Mouse (Mus musculus) bone marrow macrophage, adult 2 months (primary cell): Measurements from ENCODE around the gene Ctnnd2. TPM values are rescaled to one million over a fixed set of nuclear protein-coding genes. Genes with fewer than 3 reads are reported as not detected.

ENCODE experiments used
- H3K27ac ChIP-seq: 2 replicates; pipeline ENCODE4 v1.5.1; 2012; ENCODE audit warnings: low read depth, low read length; ENCODE audit not compliant: insufficient read depth
- H3K4me1 ChIP-seq: 2 replicates; pipeline ENCODE4 v1.6.1; 2012; ENCODE audit warnings: low read length; ENCODE audit not compliant: control insufficient read depth, insufficient read depth
- H3K4me3 ChIP-seq: 2 replicates; pipeline ENCODE4 v1.5.1; 2012; ENCODE audit warnings: mild to moderate bottlenecking, low read length, moderate library complexity; ENCODE audit not compliant: insufficient read depth
- CTCF ChIP-seq: IDR thresholded peaks from 2 replicates; pipeline ENCODE4 v1.5.1; 2012; ENCODE audit warnings: low read depth, mild to moderate bottlenecking, low read length, moderate library complexity
- POLR2A ChIP-seq: IDR thresholded peaks from 2 replicates; pipeline ENCODE4 v1.6.1; 2012; ENCODE audit warnings: mild to moderate bottlenecking, low read depth, low read length, borderline replicate concordance
- polyA plus RNA-seq: library from polyadenylated mRNA; stranded (reverse); fragments of >200 nt; gene quantifications from 2 replicates; pipeline ENCODE4 v1.2.4, GENCODE M21; 2012; ENCODE audit not compliant: missing spikeins, insufficient read depth, insufficient read length

The Ctnnd2 gene
- polyA plus RNA-seq, 1 experiment, result 0.58 TPM

DNA sequence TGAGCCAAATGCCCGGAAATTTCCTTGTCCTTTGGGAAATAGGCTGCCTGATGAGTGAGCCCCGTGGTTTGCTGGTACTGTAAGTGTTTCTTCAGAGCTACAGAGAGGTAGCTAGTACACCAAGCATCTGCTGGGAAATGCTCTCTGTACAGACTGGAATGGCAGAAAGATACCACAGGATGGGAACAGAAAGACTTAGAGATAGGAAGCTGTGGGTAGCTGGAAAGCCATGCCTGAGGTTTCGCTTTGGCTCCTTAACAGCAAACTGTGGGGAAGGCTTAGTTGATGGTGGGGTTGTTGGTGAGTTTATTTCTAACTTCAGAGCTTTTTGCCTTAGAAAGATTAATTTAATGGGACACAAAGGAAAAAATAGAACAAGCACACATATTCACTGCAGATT is 485.2 kb downstream of the Ctnnd2 start:
- no peak overlapping the region for H3K27ac ChIP-seq
- no peaks in the 10 kb centered on the region for H3K4me1 ChIP-seq
- TF ChIP-seq CTCF, result no peak
- TF ChIP-seq POLR2A, result no peak
- H3K4me3 ChIP-seq, result no peak overlapping the region

DNA sequence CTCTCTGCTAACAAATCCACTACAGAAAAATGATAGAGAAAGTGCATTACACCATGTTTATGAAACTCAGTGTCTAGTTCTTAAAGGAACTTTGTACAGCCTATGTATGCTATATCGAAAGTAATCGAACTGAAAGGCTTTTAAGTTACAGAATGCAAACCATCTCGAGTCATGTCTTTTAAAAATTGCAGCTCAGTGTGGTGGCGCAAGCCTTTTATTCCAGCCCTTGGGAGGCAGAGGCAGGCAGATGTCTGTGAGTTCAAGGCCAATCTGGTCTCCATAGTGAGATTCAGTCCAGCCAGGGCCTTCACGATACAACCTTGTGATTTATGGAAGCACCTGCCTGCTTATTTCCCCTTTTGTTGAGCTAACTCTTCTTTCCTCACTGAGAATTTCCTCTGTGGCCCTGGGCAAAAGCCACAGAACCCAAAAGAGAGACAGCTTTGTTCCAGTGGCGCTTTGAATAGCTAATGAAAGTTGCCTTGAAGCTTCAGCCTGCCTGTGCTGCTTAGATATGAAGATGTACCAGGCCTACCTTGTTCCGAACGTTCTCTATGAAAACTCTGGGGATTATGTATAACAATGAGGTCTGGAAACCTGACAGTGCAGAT is 488.3 kb downstream of the Ctnnd2 start:
- Histone ChIP-seq H3K4me1 (no peaks in the 10 kb centered on the region), H3K4me3 (no peak overlapping the region), H3K27ac (no peak overlapping the region)
- TF ChIP-seq POLR2A (no peak), CTCF (no peak)

DNA sequence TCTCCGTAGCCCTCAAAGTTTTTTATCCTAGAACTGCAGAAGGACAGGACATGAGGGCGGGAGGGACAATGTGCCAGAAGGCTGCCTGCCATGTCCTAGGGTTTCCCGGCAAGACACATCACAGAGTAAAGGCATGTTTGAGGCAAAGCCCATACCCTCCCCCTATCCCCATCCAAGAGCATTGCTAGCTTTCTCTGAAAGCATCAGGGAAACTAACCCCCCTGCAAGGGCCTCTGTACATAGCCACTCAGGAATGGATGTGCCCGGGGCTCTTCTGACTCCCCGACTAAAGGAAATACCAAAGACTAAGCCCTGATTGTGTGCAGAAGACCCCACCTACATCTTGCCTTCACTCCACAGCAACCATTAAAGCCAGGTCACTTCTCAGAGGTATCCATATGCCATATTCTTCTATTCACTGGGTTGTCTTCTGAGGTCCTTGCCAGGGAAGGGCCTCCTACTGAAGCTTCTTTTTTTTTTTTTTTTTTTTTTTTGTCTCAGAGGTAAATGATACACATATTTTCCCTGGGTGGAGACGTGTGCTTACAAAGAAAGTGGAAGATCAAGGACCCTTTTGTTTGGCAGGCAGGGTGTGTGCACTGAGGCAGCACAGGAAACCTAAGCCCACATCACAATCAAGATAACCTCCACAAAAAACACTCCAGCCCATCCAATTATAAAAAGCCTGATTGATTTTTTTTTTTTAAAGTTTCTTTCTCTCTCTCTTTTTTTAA is 489.5 kb downstream of the Ctnnd2 start:
- no peak overlapping the region for H3K27ac ChIP-seq
- TF ChIP-seq CTCF (no peak), POLR2A (no peak)
- no peak overlapping the region for H3K4me3 ChIP-seq
- no peaks in the 10 kb centered on the region for H3K4me1 ChIP-seq

DNA sequence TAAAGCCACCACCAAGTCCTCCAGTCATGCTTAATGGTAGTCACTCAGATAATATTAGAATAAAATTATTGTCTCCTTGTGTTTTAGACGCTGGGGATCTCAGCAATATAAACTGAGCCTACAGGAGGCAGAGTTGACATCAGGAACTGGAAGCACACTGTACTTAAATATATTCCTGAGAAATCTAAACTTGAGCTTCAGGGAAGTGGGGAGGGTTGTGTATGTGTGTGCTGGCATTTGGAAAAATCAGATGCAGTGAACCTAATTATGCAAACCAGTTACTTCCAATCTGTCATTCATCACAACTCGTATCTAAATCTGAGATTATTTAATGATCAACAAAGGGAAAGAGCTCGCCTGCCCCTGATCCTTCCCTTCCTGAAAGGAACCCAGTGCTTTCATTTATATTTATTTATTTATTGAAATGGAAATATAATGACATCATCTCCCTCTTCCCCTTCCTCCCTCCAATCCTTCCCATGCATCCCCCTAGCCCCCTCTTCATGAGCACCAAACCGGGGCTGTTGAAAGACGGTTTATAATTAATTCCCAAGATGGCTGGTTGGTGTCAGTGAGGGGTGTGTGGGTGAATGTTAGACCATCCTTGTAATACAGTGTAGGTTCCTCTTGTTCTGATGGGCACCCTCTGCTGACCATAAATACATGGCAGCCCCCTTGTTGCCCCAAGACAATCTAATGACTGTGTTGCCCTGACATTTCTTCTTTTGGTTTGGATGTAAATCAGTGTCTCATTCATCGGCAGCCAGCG is 495.6 kb downstream of the Ctnnd2 start:
- no peaks in the 10 kb centered on the region for H3K4me1 ChIP-seq
- no peak overlapping the region for H3K27ac ChIP-seq
- no peak for TF ChIP-seq CTCF
- no peak for TF ChIP-seq POLR2A
- H3K4me3 ChIP-seq, result no peak overlapping the region

DNA sequence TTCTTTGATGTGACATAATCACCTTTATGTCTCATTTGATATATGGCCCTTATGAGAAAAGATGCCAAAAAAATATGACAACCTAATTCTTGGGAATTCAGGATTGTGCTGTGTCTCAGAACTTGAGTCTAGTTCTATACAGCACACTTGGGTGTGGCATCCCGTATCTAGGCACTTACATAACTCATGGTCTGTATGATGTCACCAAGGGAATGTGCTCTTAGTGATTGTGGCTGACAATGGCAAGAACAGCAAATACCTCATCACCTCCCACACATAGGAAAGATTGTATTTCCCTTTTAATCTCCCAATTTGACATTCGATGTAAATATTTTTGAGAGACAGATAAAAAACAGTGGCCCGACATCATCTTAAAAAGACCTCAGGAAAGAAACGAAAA is 509.5 kb downstream of the Ctnnd2 start:
- peaks cover 3% of the 10 kb centered on the region; the same call in 1 of the 2 replicates for H3K4me1 ChIP-seq
- no peak overlapping the region for H3K27ac ChIP-seq
- TF ChIP-seq CTCF (no peak), POLR2A (no peak)
- no peak overlapping the region for H3K4me3 ChIP-seq

DNA sequence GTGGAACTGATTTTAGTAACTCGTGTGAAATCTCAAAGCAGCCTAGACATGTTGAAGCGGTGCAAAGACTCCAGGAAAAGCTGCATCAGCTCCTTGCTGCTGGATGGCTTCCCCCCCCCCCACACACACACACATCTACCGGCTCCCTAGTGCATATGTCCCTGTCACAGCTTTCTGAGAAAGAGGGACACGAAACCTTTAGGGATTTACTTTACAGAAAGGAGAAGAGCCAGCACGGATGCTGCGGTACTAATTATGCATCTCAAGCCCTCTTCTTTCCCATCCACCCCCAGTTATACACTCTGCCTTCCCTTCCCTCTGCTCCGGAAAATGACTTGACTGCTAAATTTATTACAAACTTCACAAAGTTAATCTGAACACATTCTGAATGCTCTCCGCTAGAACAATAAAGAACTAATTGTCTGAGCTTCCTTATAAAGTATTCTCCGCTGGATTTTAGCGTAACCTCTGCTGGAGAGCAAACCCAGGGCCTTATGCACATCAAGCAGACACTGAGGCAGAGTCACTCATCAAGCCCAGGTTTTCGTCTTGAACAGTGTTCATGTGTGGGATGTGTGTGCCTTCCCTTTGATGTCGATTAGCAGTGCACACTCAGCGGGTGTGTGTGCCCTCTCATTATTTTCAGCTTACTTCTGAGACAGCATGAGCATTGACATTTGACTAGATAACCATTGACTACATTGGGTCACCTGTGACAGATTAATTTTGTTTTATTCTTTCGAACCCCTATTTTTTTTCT is 510.1 kb downstream of the Ctnnd2 start:
- TF ChIP-seq CTCF (no peak), POLR2A (no peak)
- peaks cover 3% of the 10 kb centered on the region; the same call in 1 of the 2 replicates for H3K4me1 ChIP-seq
- no peak overlapping the region for H3K27ac ChIP-seq
- H3K4me3 ChIP-seq, result no peak overlapping the region

DNA sequence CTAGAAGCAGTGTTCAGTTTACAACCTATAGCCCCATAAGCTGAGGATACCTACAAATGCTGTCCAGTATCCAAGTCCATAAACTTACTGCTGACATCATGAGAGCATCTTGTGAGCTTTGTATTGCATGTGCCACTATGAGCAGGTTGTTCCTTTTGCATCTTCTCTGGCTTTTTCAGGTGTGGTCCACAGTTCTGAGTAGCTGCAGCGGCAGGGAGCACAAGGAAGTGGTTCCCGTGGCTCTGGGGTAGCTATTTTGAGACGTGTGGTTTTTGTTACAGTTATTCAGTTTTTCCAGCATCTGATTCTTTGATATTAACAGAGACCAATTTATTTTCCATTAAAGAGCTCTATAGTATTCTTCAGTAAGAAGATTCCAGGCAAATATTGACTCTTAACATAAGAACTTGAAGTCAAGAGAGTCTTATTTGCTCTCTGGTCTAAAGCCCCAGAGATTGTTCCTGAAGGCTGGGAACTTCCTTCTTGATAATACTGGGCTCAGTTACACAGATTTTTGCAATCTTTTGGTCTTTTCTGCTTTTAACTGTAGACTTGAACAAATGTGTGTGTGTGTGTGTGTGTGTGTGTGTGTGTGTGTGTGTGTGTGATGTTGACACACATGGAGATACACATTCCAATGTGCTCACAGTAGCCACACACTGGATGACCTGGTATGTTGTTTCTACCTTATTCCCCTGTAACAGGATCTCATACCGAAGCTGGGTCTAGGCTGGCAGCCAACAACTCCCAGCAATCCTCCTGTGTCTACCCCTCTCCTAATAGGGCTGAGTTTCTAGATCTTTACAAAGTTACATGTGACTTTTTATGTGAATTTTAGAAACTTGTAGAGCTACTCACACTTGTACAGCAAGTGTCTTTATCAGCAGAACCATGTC is 514.1 kb downstream of the Ctnnd2 start:
- no peak overlapping the region for H3K27ac ChIP-seq
- H3K4me3 ChIP-seq, result no peak overlapping the region
- no peak for TF ChIP-seq CTCF
- no peak for TF ChIP-seq POLR2A
- H3K4me1 ChIP-seq, result peaks cover 3% of the 10 kb centered on the region; the same call in 1 of the 2 replicates

DNA sequence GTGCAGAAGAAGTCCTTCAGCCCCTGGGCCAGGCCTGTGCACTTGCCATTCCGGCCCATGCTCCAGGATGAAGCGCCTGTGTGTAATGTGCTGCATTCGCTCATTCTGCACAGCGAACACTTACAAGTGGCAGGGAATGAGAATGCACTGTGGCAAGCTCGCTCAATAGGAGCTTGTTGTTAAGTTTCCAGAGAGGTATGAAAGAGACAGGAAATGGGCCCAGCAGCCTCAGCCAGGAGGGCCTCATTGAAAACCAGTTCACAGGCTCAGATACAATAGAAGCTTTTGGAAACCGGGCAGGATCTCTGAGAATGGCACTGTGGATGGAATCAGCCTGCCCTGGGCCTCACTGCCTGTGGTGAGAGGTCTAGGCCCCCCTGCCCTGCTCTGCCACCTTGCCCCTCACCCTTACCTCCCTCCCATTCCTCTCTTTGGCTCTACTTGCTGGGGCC is 521.4 kb downstream of the Ctnnd2 start:
- no peak overlapping the region for H3K4me3 ChIP-seq
- TF ChIP-seq POLR2A, result no peak
- no peak for TF ChIP-seq CTCF
- H3K27ac ChIP-seq, result no peak overlapping the region
- H3K4me1 ChIP-seq, result no peaks in the 10 kb centered on the region

DNA sequence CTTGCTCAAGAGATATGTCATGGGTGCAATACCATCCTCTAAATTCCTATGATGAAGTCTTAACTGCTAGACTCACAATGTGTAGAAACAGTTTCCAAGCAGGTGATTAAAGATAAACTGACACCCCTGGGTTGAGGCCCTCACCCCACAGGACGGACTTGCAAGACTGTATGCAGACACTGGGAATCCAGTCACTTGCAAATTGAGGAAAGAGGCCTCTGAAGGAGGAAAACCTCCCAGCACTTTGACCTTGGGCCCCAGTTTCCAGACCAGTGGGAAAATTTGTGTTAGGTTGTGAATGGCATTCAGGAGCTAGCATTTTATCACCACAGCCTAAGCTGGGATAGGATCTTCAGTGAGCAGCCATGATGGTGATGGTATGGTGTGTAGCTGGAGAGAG is 521.9 kb downstream of the Ctnnd2 start:
- H3K4me3 ChIP-seq, result no peak overlapping the region
- no peaks in the 10 kb centered on the region for H3K4me1 ChIP-seq
- TF ChIP-seq POLR2A (no peak), CTCF (no peak)
- H3K27ac ChIP-seq, result no peak overlapping the region

DNA sequence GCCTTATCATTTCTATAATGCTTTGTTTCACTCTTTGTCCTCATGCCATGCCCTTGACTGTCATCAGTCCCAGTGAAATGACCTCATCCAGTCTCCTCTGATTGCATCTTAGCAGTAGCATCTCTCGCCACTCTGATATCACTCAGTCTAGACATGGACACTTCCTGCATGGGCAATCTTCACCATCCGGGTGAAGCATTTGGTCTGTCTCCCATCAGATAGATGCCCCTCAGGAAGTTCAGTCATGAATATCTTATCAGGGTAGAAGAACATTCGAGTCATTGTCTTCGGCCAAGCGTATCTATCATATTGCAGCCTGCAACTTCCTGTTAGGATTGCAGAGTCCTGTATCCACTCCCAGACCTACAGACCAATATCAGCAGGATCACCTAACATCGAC is 523.5 kb downstream of the Ctnnd2 start:
- TF ChIP-seq CTCF, result no peak
- TF ChIP-seq POLR2A, result no peak

More for the DNA sequence above, 523.5 kb downstream of the Ctnnd2 start:
- Histone ChIP-seq H3K4me3 (no peak overlapping the region), H3K4me1 (no peaks in the 10 kb centered on the region), H3K27ac (no peak overlapping the region)
